Mouse (Mus musculus): ENCODE data around the gene Dock7. TPM values are rescaled to one million over a fixed set of nuclear protein-coding genes. Genes with fewer than 3 reads are reported as not detected.
A peak's percentile ranks its signal among the peaks of the same experiment; 100 is the strongest.

Gene Dock7
- polyA plus RNA-seq, 1 experiment from 2014 or later: 92.5 TPM

DNA sequence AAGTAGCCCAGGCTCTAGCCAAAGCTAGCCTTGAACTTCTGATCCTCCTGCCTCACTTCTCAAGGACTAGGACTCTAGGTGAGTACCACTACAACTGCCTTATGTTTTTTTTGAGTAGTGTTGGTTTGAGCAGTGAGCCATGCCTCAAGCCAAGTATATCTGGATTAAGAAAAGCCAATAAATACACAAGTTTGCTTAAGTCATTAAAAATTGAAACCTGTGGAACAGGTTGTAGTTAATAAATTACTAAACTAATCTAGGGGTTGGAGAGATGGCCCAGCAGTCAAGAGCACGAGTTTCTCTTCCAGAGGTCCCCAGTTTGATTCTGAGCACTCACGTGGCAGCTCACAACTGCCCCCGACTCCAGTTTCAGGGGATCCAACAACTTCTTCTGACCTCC lies 20.9 kb upstream of the Dock7 start:
- Histone ChIP-seq H3K27ac (no peak overlapping the region), H3K27me3 (ENCODE audit: low read depth, poor library complexity, severe bottlenecking) (no peaks in the 10 kb centered on the region), H3K9me3 (replicated peaks) (no peaks in the 10 kb centered on the region), H3K4me1 (no peaks in the 10 kb centered on the region), H3K36me3 (no peaks in the 10 kb centered on the region), H3K4me3 (no peak overlapping the region)
- DNase-seq (ENCODE audit: low spot score): no peak
- WGBS: 87% methylated on average over 3 of the region's 3 CpGs

DNA sequence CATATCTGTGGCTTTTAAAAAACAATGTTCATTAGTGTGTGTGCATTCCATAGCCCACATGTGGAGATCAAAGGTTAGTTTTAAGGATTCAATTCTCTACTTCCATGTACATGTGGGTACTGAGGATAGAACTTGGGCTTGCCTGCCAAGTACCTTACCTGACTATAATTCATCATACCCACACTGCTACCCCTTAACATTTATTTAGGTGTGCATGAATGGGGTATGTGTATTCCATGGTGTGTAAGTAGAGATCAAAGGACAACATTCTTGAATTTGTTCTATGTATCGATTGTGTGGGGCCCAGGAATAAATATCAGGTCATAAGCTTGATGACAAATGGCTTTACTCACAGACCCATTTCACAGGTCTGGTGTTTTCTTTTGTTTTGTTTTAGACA lies 20.5 kb upstream of the Dock7 start:
- Histone ChIP-seq H3K4me3 (no peak overlapping the region), H3K9me3 (replicated peaks) (no peaks in the 10 kb centered on the region), H3K4me1 (no peaks in the 10 kb centered on the region), H3K27ac (no peak overlapping the region), H3K27me3 (ENCODE audit: low read depth, poor library complexity, severe bottlenecking) (no peaks in the 10 kb centered on the region), H3K36me3 (no peaks in the 10 kb centered on the region)
- WGBS: 93% methylated on average over 1 of the region's 1 CpGs
- DNase-seq (ENCODE audit: low spot score): no peak

DNA sequence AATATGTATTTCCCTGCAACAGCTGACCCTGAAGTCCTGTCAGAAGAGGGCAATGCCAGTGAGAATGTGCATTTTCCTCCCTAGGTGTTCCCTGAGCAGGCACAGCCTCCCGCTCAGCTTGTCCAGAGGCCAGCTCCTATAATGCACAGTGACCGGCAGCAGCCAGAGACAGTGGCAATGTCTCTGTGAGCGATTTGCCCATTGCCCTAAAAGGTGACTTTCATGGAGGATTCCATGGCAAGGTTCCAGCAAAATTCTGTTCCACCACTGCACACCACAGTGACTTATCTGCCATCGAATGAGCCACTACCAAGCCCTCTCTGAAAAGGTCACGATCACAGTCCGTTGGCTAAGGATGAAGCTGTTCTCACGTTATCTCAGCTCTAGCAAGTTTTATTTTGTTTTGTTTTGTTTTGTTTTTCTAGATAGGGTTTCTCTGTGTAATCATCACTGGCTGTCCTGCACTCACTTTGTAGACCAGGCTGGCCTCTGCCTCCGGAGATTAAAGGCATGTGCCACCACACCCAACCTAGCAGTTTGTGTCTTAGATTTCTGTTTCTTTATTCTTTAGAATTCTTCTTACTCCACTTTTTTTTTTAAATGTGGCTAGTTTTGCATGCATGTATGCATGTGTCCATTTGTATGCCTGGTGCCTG lies 17.4 kb upstream of the Dock7 start:
- 92% methylated on average over 8 of the region's 8 CpGs for WGBS
- Histone ChIP-seq H3K27ac (no peak overlapping the region), H3K27me3 (ENCODE audit: low read depth, poor library complexity, severe bottlenecking) (no peaks in the 10 kb centered on the region), H3K36me3 (no peaks in the 10 kb centered on the region), H3K4me1 (no peaks in the 10 kb centered on the region), H3K4me3 (no peak overlapping the region), H3K9me3 (replicated peaks) (no peaks in the 10 kb centered on the region)
- DNase-seq (ENCODE audit: low spot score): no peak

DNA sequence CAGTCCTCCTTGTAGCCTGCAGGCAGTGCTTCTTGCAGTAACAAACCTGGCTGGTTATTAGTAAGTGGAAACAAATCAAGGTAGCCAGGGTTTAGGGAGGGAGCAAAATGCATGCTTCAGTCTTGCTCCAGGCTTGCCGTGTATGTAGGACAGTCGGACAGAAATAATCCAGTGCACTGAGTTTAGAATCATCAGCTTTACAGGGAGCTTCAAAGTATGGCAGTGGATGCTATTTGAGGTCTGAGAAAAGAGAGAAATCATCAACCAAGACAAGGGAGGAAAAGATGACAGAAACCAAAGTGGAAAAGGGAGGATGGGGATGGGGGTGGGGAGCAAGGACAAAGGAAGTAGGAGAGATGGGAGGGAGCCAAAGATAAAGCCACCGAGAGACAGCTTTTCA lies 13.8 kb upstream of the Dock7 start:
- Histone ChIP-seq H3K9me3 (replicated peaks) (no peaks in the 10 kb centered on the region), H3K4me1 (no peaks in the 10 kb centered on the region), H3K4me3 (no peak overlapping the region), H3K27me3 (ENCODE audit: low read depth, poor library complexity, severe bottlenecking) (no peaks in the 10 kb centered on the region), H3K27ac (no peak overlapping the region), H3K36me3 (no peaks in the 10 kb centered on the region)
- DNase-seq (ENCODE audit: low spot score): no peak
- WGBS: 87% methylated on average over 3 of the region's 3 CpGs

DNA sequence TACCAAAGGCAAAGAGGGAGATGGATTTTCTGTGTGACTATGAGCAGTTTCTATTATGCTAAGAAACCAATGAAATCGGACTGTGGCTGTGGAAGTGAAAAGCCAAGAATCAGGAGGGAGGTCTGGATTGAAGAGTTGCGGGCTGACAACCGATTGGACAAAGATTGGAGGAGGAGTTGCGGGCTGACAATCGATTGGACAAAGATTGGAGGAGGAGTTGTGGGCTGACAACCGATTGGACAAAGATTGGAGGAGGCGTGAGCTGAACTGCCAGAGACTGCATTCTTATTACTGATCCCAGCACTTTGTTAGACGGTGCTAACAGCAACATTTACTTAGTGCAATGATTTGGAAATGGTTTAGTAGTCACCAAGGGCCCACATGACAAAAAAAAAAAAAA lies 12.6 kb upstream of the Dock7 start:
- Histone ChIP-seq H3K4me1 (no peaks in the 10 kb centered on the region), H3K4me3 (no peak overlapping the region), H3K27ac (no peak overlapping the region), H3K36me3 (no peaks in the 10 kb centered on the region), H3K9me3 (replicated peaks) (no peaks in the 10 kb centered on the region), H3K27me3 (ENCODE audit: low read depth, poor library complexity, severe bottlenecking) (no peaks in the 10 kb centered on the region)
- DNase-seq (ENCODE audit: low spot score): no peak
- 95% methylated on average over 8 of the region's 8 CpGs for WGBS

DNA sequence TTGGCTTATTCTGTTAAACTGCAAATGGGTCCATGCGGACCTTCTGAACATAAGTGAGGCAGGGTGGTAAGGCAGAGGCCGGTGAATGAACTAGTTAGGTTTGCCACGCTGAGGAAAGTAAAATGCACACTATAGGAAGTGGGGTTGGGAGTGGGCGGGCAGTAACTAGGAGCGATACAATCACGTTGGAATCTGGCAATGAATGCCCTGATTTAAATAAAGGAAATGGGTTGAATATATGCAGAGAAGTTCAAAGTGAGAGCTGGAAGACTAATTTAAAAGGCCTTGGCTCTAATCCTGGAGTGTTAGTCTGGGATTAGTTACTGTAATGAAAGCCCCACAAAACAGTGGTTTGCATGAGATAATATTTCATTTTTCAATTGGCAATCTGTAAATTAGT lies 12.0 kb upstream of the Dock7 start:
- no peaks in the 10 kb centered on the region for H3K36me3 ChIP-seq
- H3K4me3 ChIP-seq: no peak overlapping the region
- H3K27me3 ChIP-seq (ENCODE audit: low read depth, poor library complexity, severe bottlenecking): no peaks in the 10 kb centered on the region
- 88% methylated on average over 6 of the region's 6 CpGs for WGBS
- H3K9me3 ChIP-seq (replicated peaks): no peaks in the 10 kb centered on the region
- no peak for DNase-seq (ENCODE audit: low spot score)
- H3K4me1 ChIP-seq: no peaks in the 10 kb centered on the region
- H3K27ac ChIP-seq: no peak overlapping the region

DNA sequence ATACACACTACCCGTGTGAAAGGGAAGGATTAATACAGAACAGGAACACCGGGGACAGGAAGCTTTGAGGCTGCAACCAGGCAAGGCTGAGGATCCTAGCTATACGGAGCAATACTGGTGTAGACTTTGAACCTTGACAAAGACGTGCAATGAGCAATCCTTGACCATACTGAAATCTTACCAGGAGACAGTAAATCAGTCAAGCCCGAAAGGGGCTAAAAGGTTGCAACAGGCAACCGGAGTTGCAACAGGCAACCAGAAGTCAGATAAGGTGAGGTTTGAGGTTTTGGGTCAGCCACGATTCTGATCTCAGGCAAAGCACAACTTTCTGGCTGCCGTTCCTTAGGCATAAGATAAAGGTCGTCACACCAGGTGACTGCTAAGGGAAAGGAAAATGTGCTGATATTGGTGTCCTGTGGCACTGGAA lies 10.5 kb upstream of the Dock7 start:
- H3K4me1 ChIP-seq: no peaks in the 10 kb centered on the region
- no peaks in the 10 kb centered on the region for H3K36me3 ChIP-seq
- DNase-seq (ENCODE audit: low spot score): no peak
- no peaks in the 10 kb centered on the region for H3K9me3 ChIP-seq (replicated peaks)
- H3K4me3 ChIP-seq: no peak overlapping the region
- no peaks in the 10 kb centered on the region for H3K27me3 ChIP-seq (ENCODE audit: low read depth, poor library complexity, severe bottlenecking)
- H3K27ac ChIP-seq: no peak overlapping the region
- 87% methylated on average over 9 of the region's 9 CpGs for WGBS

DNA sequence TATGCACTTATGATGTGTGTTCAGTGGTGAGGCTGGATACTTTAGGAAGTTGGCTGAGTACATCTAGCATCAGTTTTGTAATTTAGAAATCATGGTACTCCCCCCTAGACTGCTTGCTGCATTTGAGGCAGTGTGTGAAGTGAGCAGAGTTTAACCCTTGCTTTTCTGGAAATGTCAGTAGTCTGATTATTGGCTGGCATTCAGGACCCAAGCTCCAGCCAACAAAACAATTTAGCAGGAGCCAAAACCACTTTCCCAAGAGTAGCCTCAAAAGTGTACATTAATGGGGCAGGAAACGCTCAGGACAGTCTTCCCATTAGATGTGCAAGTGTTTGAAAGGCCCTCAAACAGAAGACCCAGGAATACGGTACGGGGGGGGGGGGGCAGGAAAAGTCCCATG lies 2.8 kb upstream of the Dock7 start:
- Histone ChIP-seq H3K4me3 (no peak overlapping the region), H3K4me1 (peaks cover 46% of the 10 kb centered on the region), H3K27ac (no peak overlapping the region), H3K27me3 (ENCODE audit: low read depth, poor library complexity, severe bottlenecking) (no peaks in the 10 kb centered on the region), H3K36me3 (no peaks in the 10 kb centered on the region), H3K9me3 (replicated peaks) (no peaks in the 10 kb centered on the region)
- WGBS: 66% methylated on average over 3 of the region's 3 CpGs
- DNase-seq (ENCODE audit: low spot score): no peak

DNA sequence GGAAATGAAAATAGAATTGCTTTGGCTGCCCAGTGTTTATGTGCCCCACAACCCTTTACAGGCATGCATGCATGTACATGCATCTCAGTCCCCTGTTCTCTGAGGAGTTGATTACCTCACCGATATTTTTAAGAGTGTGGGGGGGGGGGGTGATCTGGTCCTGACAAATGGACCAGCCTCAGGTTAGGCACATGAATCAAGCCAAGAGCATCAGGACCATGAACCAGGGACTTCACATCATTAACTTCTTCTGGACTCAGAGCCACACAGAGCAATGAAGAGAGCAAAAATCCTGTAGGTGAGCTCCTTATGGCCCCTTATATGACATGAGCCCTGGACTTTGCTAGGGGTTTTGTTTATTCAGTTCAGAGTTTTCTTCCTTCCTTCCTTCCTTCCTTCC lies 2.1 kb upstream of the Dock7 start:
- Histone ChIP-seq H3K9me3 (replicated peaks) (no peaks in the 10 kb centered on the region), H3K36me3 (no peaks in the 10 kb centered on the region), H3K27me3 (ENCODE audit: low read depth, poor library complexity, severe bottlenecking) (no peaks in the 10 kb centered on the region), H3K4me1 (peaks cover 49% of the 10 kb centered on the region), H3K27ac (no peak overlapping the region), H3K4me3 (no peak overlapping the region)
- 85% methylated on average over 1 of the region's 1 CpGs for WGBS
- no peak for DNase-seq (ENCODE audit: low spot score)

DNA sequence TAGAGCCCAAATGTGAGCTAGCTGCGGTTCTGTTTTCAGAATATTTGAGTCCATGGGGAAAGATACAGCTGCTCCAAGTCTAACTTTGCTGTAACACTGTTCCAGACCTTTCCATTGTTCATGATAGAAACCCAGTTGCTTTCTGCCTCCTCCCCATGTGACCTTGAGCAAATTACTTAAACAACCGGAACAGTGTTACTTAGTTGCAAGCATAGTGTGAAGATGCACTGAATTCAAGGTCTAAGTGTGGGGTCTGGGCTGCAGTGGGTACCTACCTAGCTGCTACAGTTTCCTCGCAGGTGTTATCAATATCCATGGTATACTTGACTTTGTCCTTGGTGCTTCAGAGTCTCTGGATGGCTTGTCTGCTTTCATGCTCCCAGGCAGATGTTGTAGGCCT lies 1.3 kb upstream of the Dock7 start:
- no peak for DNase-seq (ENCODE audit: low spot score)
- Histone ChIP-seq H3K27me3 (ENCODE audit: low read depth, poor library complexity, severe bottlenecking) (no peaks in the 10 kb centered on the region), H3K27ac (no peak overlapping the region), H3K9me3 (replicated peaks) (no peaks in the 10 kb centered on the region), H3K4me3 (no peak overlapping the region), H3K36me3 (no peaks in the 10 kb centered on the region), H3K4me1 (peaks cover 49% of the 10 kb centered on the region)
- 78% methylated on average over 3 of the region's 3 CpGs for WGBS

DNA sequence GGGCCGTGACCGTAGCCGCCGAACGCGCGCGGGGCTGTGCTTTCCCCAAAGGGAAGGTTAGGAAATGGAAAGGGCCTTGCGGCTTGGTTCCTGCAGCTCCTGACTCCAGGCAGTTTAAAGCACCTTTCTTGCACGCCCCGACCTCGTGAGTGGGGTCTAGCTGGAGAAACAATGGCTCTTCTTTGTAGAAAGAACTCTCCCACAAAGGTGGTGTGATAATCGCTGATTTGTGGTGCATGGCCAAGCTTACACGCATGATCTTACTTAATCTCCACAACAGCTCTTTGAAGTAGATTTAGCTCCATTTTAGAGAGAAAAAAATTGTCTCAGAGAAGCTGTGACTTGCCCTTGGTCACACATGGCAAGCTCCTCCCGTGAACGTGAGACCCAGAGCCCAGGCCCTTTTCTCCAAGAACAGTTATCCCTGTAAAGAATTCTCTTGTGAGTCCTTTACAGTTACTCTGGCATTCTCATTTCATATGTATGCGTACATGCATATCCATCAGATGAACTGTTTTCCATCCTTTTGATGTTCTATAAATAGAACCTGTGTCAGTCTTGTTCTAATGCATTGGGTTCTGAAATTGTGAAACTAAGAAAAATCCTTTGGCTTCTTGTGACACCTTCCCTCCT lies 524 bp upstream of the Dock7 start:
- H3K36me3 ChIP-seq: no peaks in the 10 kb centered on the region
- peaks cover 55% of the 10 kb centered on the region for H3K4me1 ChIP-seq
- H3K27me3 ChIP-seq (ENCODE audit: low read depth, poor library complexity, severe bottlenecking): no peaks in the 10 kb centered on the region
- H3K4me3 ChIP-seq: peak overlapping the region; percentile 100
- no peaks in the 10 kb centered on the region for H3K9me3 ChIP-seq (replicated peaks)
- WGBS: 4% methylated on average over 17 of the region's 17 CpGs
- DNase-seq (ENCODE audit: low spot score): no peak
- H3K27ac ChIP-seq: peak overlapping the region; percentile 99

DNA sequence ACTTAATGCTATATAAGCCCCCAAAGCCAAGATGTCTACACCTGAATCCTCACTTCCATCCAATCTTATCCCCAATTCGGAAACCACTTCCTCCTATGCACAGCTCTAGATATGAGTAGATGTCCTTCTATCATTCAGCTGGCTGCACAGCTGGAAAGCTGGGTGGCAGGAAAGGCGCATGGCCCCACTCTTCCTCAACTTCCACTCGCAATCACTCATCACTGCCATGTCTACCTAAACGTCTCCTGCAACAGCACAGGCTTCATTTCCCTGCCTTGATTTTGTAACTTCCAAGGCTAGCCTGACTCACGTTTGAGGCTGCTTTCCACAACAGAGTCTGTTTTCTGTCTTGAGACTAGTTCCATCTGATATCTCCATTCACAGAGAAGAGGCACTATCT lies 1.7 kb downstream of the Dock7 start:
- H3K9me3 ChIP-seq (replicated peaks): no peaks in the 10 kb centered on the region
- WGBS: 59% methylated on average over 5 of the region's 5 CpGs
- H3K4me1 ChIP-seq: peaks cover 55% of the 10 kb centered on the region
- DNase-seq (ENCODE audit: low spot score): no peak
- no peak overlapping the region for H3K27ac ChIP-seq
- H3K27me3 ChIP-seq (ENCODE audit: low read depth, poor library complexity, severe bottlenecking): no peaks in the 10 kb centered on the region
- H3K36me3 ChIP-seq: no peaks in the 10 kb centered on the region
- peak overlapping the region; percentile 100 for H3K4me3 ChIP-seq

DNA sequence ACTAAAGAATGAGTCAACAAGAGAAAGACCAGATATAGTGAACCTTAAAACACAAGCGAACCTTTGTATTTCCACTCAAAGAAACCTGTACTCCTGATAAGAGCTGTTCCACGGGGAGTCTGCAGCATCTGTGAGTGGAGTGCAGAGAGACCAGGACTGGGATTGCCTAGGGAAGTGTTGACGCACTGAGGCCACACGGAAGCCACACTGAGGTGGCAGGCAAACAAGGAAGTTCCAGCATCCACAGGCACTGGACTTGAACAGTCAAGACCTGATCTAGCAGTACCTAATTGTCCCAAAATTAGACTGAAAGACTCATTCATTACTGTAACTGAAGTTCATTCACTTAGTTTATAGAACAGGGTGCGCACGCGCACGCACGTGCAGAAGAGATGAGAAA lies 4.9 kb downstream of the Dock7 start:
- no peaks in the 10 kb centered on the region for H3K9me3 ChIP-seq (replicated peaks)
- no peaks in the 10 kb centered on the region for H3K27me3 ChIP-seq (ENCODE audit: low read depth, poor library complexity, severe bottlenecking)
- H3K36me3 ChIP-seq: no peaks in the 10 kb centered on the region
- 91% methylated on average over 9 of the region's 9 CpGs for WGBS
- no peak for DNase-seq (ENCODE audit: low spot score)
- peak overlapping the region; percentile 10; the same call in 1 of the 2 replicates for H3K27ac ChIP-seq
- H3K4me3 ChIP-seq: no peak overlapping the region
- H3K4me1 ChIP-seq: peaks cover 27% of the 10 kb centered on the region

DNA sequence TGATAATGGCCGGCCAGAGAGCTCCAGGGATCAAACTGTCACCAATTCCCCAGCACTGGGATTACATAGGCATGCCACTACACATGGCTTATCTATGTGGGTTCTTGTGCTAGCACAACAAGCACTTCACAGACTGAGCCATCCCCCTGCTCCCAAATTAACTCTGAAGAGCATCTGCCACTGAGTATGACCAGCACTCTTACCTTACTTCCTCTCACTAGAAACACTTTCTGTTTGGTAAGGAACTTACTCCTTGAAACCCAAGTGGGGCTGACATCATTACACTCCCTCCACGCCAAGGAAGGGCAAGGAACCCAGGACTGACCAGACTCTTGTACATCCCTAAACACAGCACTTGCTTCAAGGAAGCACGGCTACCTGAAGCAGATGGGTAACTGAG lies 9.0 kb downstream of the Dock7 start:
- Histone ChIP-seq H3K27me3 (ENCODE audit: low read depth, poor library complexity, severe bottlenecking) (no peaks in the 10 kb centered on the region), H3K36me3 (no peaks in the 10 kb centered on the region), H3K4me3 (no peak overlapping the region), H3K9me3 (replicated peaks) (no peaks in the 10 kb centered on the region), H3K4me1 (peaks cover 21% of the 10 kb centered on the region), H3K27ac (no peak overlapping the region)
- DNase-seq (ENCODE audit: low spot score): no peak
- WGBS: 90% methylated on average over 3 of the region's 3 CpGs
